Mouse (Mus musculus): ENCODE data around the gene Ints14. TPM values are rescaled to one million over a fixed set of nuclear protein-coding genes. Genes with fewer than 3 reads are reported as not detected.
"Not testable (repeated sequence)": the region's sequence is repeated elsewhere in the genome, so short reads cannot be mapped to it uniquely, and the experiment has no call there.

The Ints14 gene
- polyA plus RNA-seq, 1 experiment from 2014 or later: 32.2 TPM

DNA sequence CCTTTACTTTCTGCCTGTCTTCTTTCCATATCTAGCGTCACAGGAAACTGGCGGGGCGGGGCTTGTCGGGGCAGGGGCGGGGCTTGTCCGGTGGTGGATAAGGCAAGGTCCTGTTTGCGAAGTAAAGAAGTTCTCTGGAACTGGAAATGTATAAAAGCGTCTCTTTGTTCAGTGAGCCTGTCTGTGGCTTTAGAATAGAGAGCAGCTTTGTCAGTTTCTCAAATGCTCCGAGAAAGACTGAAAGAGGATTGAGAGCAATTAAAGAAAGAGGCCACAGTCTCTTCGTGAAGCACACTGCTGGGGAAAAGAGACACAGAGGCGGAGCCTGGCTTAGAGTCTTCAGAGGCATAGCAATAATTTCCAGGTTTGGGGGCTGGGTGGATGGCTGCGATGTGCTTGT lies 4.4 kb upstream of the Ints14 start:
- WGBS: 26% methylated on average over 12 of the region's 12 CpGs
- H3K27ac ChIP-seq (replicated peaks): peak overlapping the region; percentile 7
- H3K4me3 ChIP-seq (replicated peaks): no peak overlapping the region
- ATAC-seq (ENCODE audit: low FRiP score): no peak
- H3K9ac ChIP-seq (replicated peaks): no peak overlapping the region
- H3K4me1 ChIP-seq: peaks cover 7% of the 10 kb centered on the region
- H3K9me3 ChIP-seq (replicated peaks): no peaks in the 10 kb centered on the region
- H3K36me3 ChIP-seq: no peaks in the 10 kb centered on the region
- H3K4me2 ChIP-seq: peak overlapping the region; percentile 11
- H3K27me3 ChIP-seq (replicated peaks): peaks cover 8% of the 10 kb centered on the region; the same call in 1 of the 2 replicates

DNA sequence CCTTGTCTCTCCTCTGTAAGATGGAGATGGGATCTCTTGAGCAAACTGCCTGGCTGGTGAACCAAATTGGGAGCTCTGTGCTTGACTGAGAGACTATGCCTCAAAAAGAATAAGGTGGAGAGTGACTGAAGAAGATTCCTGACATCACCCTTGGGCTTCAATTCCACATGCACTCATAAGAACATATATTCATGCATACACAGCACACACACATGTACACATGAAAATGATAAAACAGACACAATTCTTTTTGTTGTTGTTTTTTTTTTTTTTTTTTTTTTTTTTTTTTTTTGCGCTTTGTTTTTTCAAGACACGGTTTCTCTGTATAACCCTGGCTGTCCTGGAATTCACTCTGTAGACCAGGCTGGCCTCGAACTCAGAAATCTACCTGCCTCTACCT lies 3.4 kb upstream of the Ints14 start:
- Histone ChIP-seq H3K27ac (replicated peaks) (no peak overlapping the region), H3K4me1 (peaks cover 17% of the 10 kb centered on the region), H3K4me3 (replicated peaks) (no peak overlapping the region), H3K9ac (replicated peaks) (no peak overlapping the region), H3K9me3 (replicated peaks) (no peaks in the 10 kb centered on the region), H3K27me3 (replicated peaks) (peaks cover 8% of the 10 kb centered on the region; the same call in 1 of the 2 replicates), H3K4me2 (no peak overlapping the region), H3K36me3 (no peaks in the 10 kb centered on the region)
- no peak for ATAC-seq (ENCODE audit: low FRiP score)
- WGBS: 92% methylated on average over 3 of the region's 3 CpGs

- H3K27ac ChIP-seq (replicated peaks): peak overlapping the region; percentile 93
- 0% methylated on average over 15 of the region's 17 CpGs for WGBS
- ATAC-seq (ENCODE audit: low FRiP score): peak; percentile 77; the same call in 1 of the 2 replicates
Observed at GRCm38 (mm10) chr9:64960978-64961320, 244 bp downstream of the Ints14 start.

DNA sequence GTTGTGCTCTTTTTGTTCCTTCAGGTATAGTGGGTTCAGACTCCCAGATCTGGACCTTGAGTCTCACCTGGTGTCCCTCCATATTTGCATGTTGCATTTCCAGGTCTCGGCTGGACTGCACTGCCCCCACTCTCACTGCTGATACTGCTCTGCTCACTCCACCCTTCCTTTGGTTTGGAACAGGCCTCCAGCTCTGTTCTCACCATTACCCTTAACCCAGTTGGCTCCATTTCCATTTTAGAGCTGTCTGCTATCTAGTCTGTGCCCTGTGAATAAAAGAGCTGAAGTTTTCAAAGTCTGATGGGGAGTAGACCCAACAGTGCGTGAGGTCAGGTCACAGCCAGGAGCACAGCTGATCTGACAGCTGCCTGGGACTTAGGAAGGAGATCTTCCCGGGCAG lies 19.8 kb downstream of the Ints14 start:
- H3K27ac ChIP-seq (replicated peaks): no peak overlapping the region
- no peak overlapping the region for H3K4me3 ChIP-seq (replicated peaks)
- no peak for ATAC-seq (ENCODE audit: low FRiP score)
- no peaks in the 10 kb centered on the region for H3K27me3 ChIP-seq (replicated peaks)
- H3K36me3 ChIP-seq: peaks cover 92% of the 10 kb centered on the region
- H3K9ac ChIP-seq (replicated peaks): no peak overlapping the region
- no peaks in the 10 kb centered on the region for H3K4me1 ChIP-seq
- no peak overlapping the region for H3K4me2 ChIP-seq
- WGBS: 89% methylated on average over 3 of the region's 3 CpGs
- no peaks in the 10 kb centered on the region for H3K9me3 ChIP-seq (replicated peaks)

More at GRCm38 (mm10) chr9:64960978-64961320, 244 bp downstream of the Ints14 start:
- Histone ChIP-seq H3K4me2 (peak overlapping the region; percentile 85), H3K9ac (replicated peaks) (peak overlapping the region; percentile 94), H3K9me3 (replicated peaks) (no peaks in the 10 kb centered on the region), H3K4me1 (peaks cover 21% of the 10 kb centered on the region), H3K27me3 (replicated peaks) (no peaks in the 10 kb centered on the region), H3K36me3 (peaks cover 21% of the 10 kb centered on the region), H3K4me3 (replicated peaks) (peak overlapping the region; percentile 90)

DNA sequence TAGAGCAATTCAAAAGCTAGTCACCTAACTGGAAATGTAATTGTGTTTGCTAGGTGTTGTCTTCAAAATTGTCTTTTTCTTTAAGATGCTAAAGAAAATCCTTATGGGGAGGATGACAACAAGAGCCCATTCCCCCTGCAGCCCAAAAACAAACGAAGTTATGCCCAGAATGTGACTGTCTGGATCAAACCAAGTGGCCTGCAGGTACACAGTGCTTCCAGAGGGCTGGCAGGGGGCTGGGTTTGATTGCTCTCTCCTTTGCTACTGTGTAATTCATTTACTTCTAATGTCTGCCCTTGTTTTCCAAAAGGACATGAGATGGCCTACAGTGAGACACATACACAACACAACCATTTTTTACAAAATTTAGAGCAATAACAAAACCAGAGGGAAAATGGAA lies 21.2 kb downstream of the Ints14 start:
- WGBS: 73% methylated on average over 1 of the region's 1 CpGs
- H3K4me2 ChIP-seq: no peak overlapping the region
- ATAC-seq (ENCODE audit: low FRiP score): no peak
- peaks cover 92% of the 10 kb centered on the region for H3K36me3 ChIP-seq
- H3K9me3 ChIP-seq (replicated peaks): no peaks in the 10 kb centered on the region
- H3K4me3 ChIP-seq (replicated peaks): no peak overlapping the region
- no peak overlapping the region for H3K27ac ChIP-seq (replicated peaks)
- H3K9ac ChIP-seq (replicated peaks): no peak overlapping the region
- H3K4me1 ChIP-seq: no peaks in the 10 kb centered on the region
- H3K27me3 ChIP-seq (replicated peaks): no peaks in the 10 kb centered on the region

DNA sequence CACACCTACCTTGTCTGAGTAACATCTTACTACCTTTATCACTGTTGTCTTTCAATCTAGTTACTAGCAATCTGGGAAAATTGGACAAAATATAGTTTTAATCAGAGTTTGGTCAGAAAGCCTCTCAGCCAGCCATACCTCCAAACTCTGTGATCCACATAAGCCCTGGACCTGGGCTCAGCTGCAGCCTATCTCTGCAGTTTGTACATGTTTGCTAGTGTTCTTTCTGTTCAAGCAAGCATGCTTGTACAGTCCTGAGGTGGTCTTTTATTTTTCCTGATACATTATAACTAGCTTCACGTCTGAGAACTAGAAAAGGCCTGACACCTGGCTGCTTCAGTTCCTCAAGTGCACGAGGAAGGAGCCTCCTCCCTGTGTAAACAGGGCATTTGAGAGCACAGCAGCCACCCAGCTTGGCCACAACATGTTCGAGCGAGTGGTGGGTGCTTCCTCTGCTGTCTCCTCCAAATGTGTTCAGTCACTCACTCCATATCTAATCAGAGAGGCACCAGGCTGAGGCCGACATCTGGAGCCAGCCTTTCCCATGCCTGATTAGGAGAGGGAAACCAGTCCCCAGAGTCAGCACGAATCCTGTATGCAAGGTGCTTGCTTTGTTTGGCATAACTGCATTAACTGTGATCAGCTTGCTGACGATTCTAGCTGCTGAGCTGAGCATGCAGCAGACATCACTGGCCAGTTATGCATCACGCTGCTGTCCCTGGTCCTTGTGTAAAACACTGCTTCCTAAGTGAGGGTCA lies 24.5 kb downstream of the Ints14 start:
- no peak overlapping the region for H3K4me2 ChIP-seq
- H3K4me3 ChIP-seq (replicated peaks): no peak overlapping the region
- peaks cover 91% of the 10 kb centered on the region for H3K36me3 ChIP-seq
- no peak for ATAC-seq (ENCODE audit: low FRiP score)
- H3K9ac ChIP-seq (replicated peaks): no peak overlapping the region
- no peaks in the 10 kb centered on the region for H3K27me3 ChIP-seq (replicated peaks)
- H3K9me3 ChIP-seq (replicated peaks): no peaks in the 10 kb centered on the region
- 80% methylated on average over 8 of the region's 8 CpGs for WGBS
- no peak overlapping the region for H3K27ac ChIP-seq (replicated peaks)
- H3K4me1 ChIP-seq: no peaks in the 10 kb centered on the region

- Histone ChIP-seq H3K9ac (replicated peaks) (no peak overlapping the region), H3K27me3 (replicated peaks) (no peaks in the 10 kb centered on the region), H3K27ac (replicated peaks) (no peak overlapping the region), H3K36me3 (peaks cover 91% of the 10 kb centered on the region), H3K4me1 (no peaks in the 10 kb centered on the region), H3K4me2 (no peak overlapping the region), H3K4me3 (replicated peaks) (no peak overlapping the region), H3K9me3 (replicated peaks) (no peaks in the 10 kb centered on the region)
- ATAC-seq (ENCODE audit: low FRiP score): no peak
- WGBS: 93% methylated on average over 9 of the region's 9 CpGs
Observed at GRCm38 (mm10) chr9:64985807-64986206, 25.1 kb downstream of the Ints14 start.

GRCm38 (mm10) chr9:64987651-64988050 lies 26.9 kb downstream of the Ints14 start:
- 97% methylated on average over 2 of the region's 2 CpGs for WGBS
- ATAC-seq (ENCODE audit: low FRiP score): no peak
- no peak overlapping the region for H3K27ac ChIP-seq (replicated peaks)

GRCm38 (mm10) chr9:64988443-64988842 lies 27.7 kb downstream of the Ints14 start:
- 93% methylated on average over 6 of the region's 6 CpGs for WGBS
- no peak overlapping the region for H3K4me3 ChIP-seq (replicated peaks)
- no peak overlapping the region for H3K9ac ChIP-seq (replicated peaks)
- no peak for ATAC-seq (ENCODE audit: low FRiP score)
- H3K4me2 ChIP-seq: no peak overlapping the region
- no peak overlapping the region for H3K27ac ChIP-seq (replicated peaks)
- no peaks in the 10 kb centered on the region for H3K4me1 ChIP-seq
- H3K27me3 ChIP-seq (replicated peaks): no peaks in the 10 kb centered on the region
- H3K9me3 ChIP-seq (replicated peaks): no peaks in the 10 kb centered on the region
- peaks cover 87% of the 10 kb centered on the region for H3K36me3 ChIP-seq

More at GRCm38 (mm10) chr9:64987651-64988050, 26.9 kb downstream of the Ints14 start:
- Histone ChIP-seq H3K9ac (replicated peaks) (no peak overlapping the region), H3K36me3 (peaks cover 88% of the 10 kb centered on the region), H3K4me3 (replicated peaks) (no peak overlapping the region), H3K27me3 (replicated peaks) (no peaks in the 10 kb centered on the region), H3K4me1 (no peaks in the 10 kb centered on the region), H3K9me3 (replicated peaks) (no peaks in the 10 kb centered on the region), H3K4me2 (no peak overlapping the region)

GRCm38 (mm10) chr9:64990291-64990690 lies 29.6 kb downstream of the Ints14 start:
- H3K36me3 ChIP-seq: peaks cover 84% of the 10 kb centered on the region
- 90% methylated on average over 7 of the region's 7 CpGs for WGBS

DNA sequence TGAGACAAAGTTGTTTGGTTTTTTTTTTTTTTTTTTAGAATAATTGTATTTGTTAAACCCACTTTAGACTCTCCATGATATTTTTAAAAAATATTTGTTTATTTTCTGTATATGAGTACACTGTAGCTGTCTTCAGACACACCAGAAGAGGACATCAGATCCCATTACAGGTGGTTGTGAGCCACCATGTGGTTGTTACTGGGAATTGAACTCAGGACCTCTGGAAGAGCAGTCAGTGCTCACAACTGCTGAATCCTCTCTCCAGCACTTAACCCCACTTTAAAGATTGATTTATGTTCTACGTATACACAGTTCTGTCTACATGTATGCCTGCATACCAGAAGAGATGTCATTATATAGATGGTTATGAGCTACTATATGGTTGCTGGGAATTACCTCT lies 34.8 kb downstream of the Ints14 start:
- H3K36me3 ChIP-seq: peaks cover 75% of the 10 kb centered on the region
- not testable (repeated sequence) for H3K4me1 ChIP-seq; H3K4me3 ChIP-seq (replicated peaks); H3K4me2 ChIP-seq; ATAC-seq (ENCODE audit: low FRiP score); H3K27ac ChIP-seq (replicated peaks); H3K27me3 ChIP-seq (replicated peaks); H3K9ac ChIP-seq (replicated peaks); H3K9me3 ChIP-seq (replicated peaks)
- WGBS: 89% methylated on average over 1 of the region's 1 CpGs

More at GRCm38 (mm10) chr9:64990291-64990690, 29.6 kb downstream of the Ints14 start:
- Histone ChIP-seq H3K27ac (replicated peaks) (no peak overlapping the region), H3K9me3 (replicated peaks) (no peaks in the 10 kb centered on the region), H3K4me1 (no peaks in the 10 kb centered on the region), H3K4me3 (replicated peaks) (no peak overlapping the region), H3K9ac (replicated peaks) (no peak overlapping the region), H3K27me3 (replicated peaks) (no peaks in the 10 kb centered on the region), H3K4me2 (no peak overlapping the region)
- no peak for ATAC-seq (ENCODE audit: low FRiP score)

- ATAC-seq (ENCODE audit: low FRiP score): no peak
- no peak overlapping the region for H3K27ac ChIP-seq (replicated peaks)
Observed at GRCm38 (mm10) chr9:65001481-65001880, 40.8 kb downstream of the Ints14 start.

More at GRCm38 (mm10) chr9:65001481-65001880, 40.8 kb downstream of the Ints14 start:
- Histone ChIP-seq H3K4me3 (replicated peaks) (no peak overlapping the region), H3K4me2 (no peak overlapping the region), H3K27me3 (replicated peaks) (no peaks in the 10 kb centered on the region), H3K9ac (replicated peaks) (no peak overlapping the region), H3K4me1 (no peaks in the 10 kb centered on the region), H3K9me3 (replicated peaks) (no peaks in the 10 kb centered on the region), H3K36me3 (peaks cover 74% of the 10 kb centered on the region)
- WGBS: 60% methylated on average over 4 of the region's 4 CpGs

All from neural tube, embryonic 15.5 days (tissue).